ENCODE assay signal across 7 mouse cellular contexts in genomic region chr14:4855299-4855980, GRCm38 (mm10). TPM values are rescaled to one million over a fixed set of nuclear protein-coding genes. Genes with fewer than 3 reads are reported as not detected.
DNase-seq lines count a peak whose midpoint lies in the region; ATAC-seq lines count a peak whose summit lies in the region.
"Not testable (repeated sequence)": the region's sequence is repeated elsewhere in the genome, so short reads cannot be mapped to it uniquely, and the experiment has no call there.

Gene Gm3264 (plus strand): TSS chr14:4855576.

- WGBS in forebrain, embryonic 16.5 days = 14% methylated on average over 28 of the region's 59 CpGs
- WGBS in heart, embryonic 15.5 days = 6% methylated on average over 19 of the region's 59 CpGs
- WGBS in intestine, embryonic 16.5 days = 3% methylated on average over 36 of the region's 59 CpGs
- 10% methylated on average over 39 of the region's 59 CpGs for WGBS in limb, embryonic 12.5 days
- 3% methylated on average over 28 of the region's 59 CpGs for WGBS in midbrain, embryonic 11.5 days

- DNase-seq in cerebellum, postnatal 4 days (ENCODE audit: low spot score in 2 of 2) = peak; percentile 1 to 13
- peak; percentile 82 for DNase-seq in midbrain, embryonic 11.5 days (ENCODE audit: low spot score, missing footprints)
- DNase-seq in right cerebral cortex, postnatal 4 days = peak; percentile 15

- not testable (repeated sequence) for ATAC-seq in forebrain, embryonic 16.5 days; heart, embryonic 15.5 days (replicated peaks; ENCODE audit: insufficient number of reproducible peaks, insufficient read depth, low FRiP score, low read depth); intestine, embryonic 16.5 days; limb, embryonic 12.5 days (ENCODE audit: insufficient number of reproducible peaks, insufficient read depth, low FRiP score, low TSS enrichment, low read depth); midbrain, embryonic 11.5 days (ENCODE audit: low FRiP score)

- H3K9ac ChIP-seq in forebrain, embryonic 16.5 days (replicated peaks; ENCODE audit: low read depth, low read length) = peak within 1 kb of the TSS; percentile 58
- H3K9ac ChIP-seq in heart, embryonic 15.5 days = peak within 1 kb of the TSS; percentile 33; the same call in 1 of the 2 replicates
- not testable (repeated sequence) for H3K9ac ChIP-seq in intestine, embryonic 16.5 days (ENCODE audit: low read depth, low read length)
- peak within 1 kb of the TSS; percentile 50; the same call in 1 of the 2 replicates for H3K9ac ChIP-seq in limb, embryonic 12.5 days (replicated peaks)
- H3K9ac ChIP-seq in midbrain, embryonic 11.5 days (ENCODE audit: low read length) = peak within 1 kb of the TSS; percentile 52

- H3K27me3 ChIP-seq in forebrain, embryonic 16.5 days (replicated peaks; ENCODE audit: control insufficient read depth, insufficient read depth, low read length); heart, embryonic 15.5 days; intestine, embryonic 16.5 days (replicated peaks; ENCODE audit: control insufficient read depth, insufficient read depth, low read length); limb, embryonic 12.5 days; midbrain, embryonic 11.5 days (ENCODE audit: control insufficient read depth, insufficient read depth, low read length): not testable (repeated sequence)

- peak within 1 kb of the TSS; percentile 46 for H3K4me3 ChIP-seq in forebrain, embryonic 16.5 days (replicated peaks; ENCODE audit: low read length)
- H3K4me3 ChIP-seq in heart, embryonic 15.5 days = peak within 1 kb of the TSS; percentile 48
- H3K4me3 ChIP-seq in intestine, embryonic 16.5 days (ENCODE audit: low read length) = peak within 1 kb of the TSS; percentile 32
- peak within 1 kb of the TSS; percentile 40 for H3K4me3 ChIP-seq in limb, embryonic 12.5 days (replicated peaks)
- peak within 1 kb of the TSS; percentile 28 for H3K4me3 ChIP-seq in midbrain, embryonic 11.5 days (ENCODE audit: low read depth, low read length)

- peak within 1 kb of the TSS; percentile 43 for H3K4me2 ChIP-seq in forebrain, embryonic 16.5 days (ENCODE audit: low read length)
- peak within 1 kb of the TSS; percentile 67 for H3K4me2 ChIP-seq in heart, embryonic 15.5 days
- H3K4me2 ChIP-seq in intestine, embryonic 16.5 days (ENCODE audit: low read depth, low read length) = peak within 1 kb of the TSS; percentile 50
- H3K4me2 ChIP-seq in limb, embryonic 12.5 days = peak within 1 kb of the TSS; percentile 55
- H3K4me2 ChIP-seq in midbrain, embryonic 11.5 days = peak within 1 kb of the TSS; percentile 41

- H3K4me1 ChIP-seq in forebrain, embryonic 16.5 days (replicated peaks; ENCODE audit: control insufficient read depth, insufficient read depth, low read length); heart, embryonic 15.5 days (replicated peaks); intestine, embryonic 16.5 days (ENCODE audit: control insufficient read depth, insufficient read depth, low read length); limb, embryonic 12.5 days (replicated peaks); midbrain, embryonic 11.5 days (ENCODE audit: control insufficient read depth, insufficient read depth, low read length): not testable (repeated sequence)

- not testable (repeated sequence) for H3K27ac ChIP-seq in forebrain, embryonic 16.5 days (ENCODE audit: low read length); heart, embryonic 15.5 days; intestine, embryonic 16.5 days (ENCODE audit: low read length); limb, embryonic 12.5 days; midbrain, embryonic 11.5 days (ENCODE audit: low read depth, low read length)

- H3K36me3 ChIP-seq in forebrain, embryonic 16.5 days (ENCODE audit: control insufficient read depth, insufficient read depth); heart, embryonic 15.5 days; intestine, embryonic 16.5 days (ENCODE audit: control insufficient read depth, insufficient read depth, low read length); limb, embryonic 12.5 days; midbrain, embryonic 11.5 days (ENCODE audit: control insufficient read depth, insufficient read depth, low read length): not testable (repeated sequence)

- not testable (repeated sequence) for H3K9me3 ChIP-seq in forebrain, embryonic 16.5 days (ENCODE audit: control insufficient read depth, low read length); heart, embryonic 15.5 days (replicated peaks); intestine, embryonic 16.5 days (ENCODE audit: control insufficient read depth, low read length); limb, embryonic 12.5 days; midbrain, embryonic 11.5 days (ENCODE audit: control insufficient read depth, low read length)

RNA-seq across cellular contexts. Expression of gene Gm3264, which starts in this region (rescaled TPM):
- 2.2 and 4.9 TPM in 2 replicates for polyA plus RNA-seq in forebrain, embryonic 16.5 days (2015; fragmentation: Nextera tagmentation; extraction: Ambion mirVana)
- 1.0 and 1.1 TPM in 2 replicates for polyA plus RNA-seq in heart, embryonic 15.5 days (2015; fragmentation: Nextera tagmentation; extraction: Ambion mirVana)
- 0.31 TPM in 1 of 2 replicates, not detected in the other for polyA plus RNA-seq in intestine, embryonic 16.5 days (2015; fragmentation: Nextera tagmentation; extraction: Ambion mirVana)
- polyA plus RNA-seq in limb, embryonic 12.5 days (2016; fragmentation: Nextera tagmentation; extraction: Ambion mirVana) = 0.49 TPM in 1 of 2 replicates, not detected in the other
- polyA plus RNA-seq in midbrain, embryonic 11.5 days (2014; fragmentation: Nextera tagmentation; extraction: Ambion mirVana) = 0.68 and 0.75 TPM in 2 replicates

Comparison
In these comparisons a context has a peak if more than half of its experiments do, and no peak if none do; other contexts are left out.
1. Peak in DNase-seq, H3K4me3 ChIP-seq, H3K9ac ChIP-seq and H3K4me2 ChIP-seq in midbrain, embryonic 11.5 days; RNA of the gene not detected or under 1 TPM.
2. DNase-seq: peak in every context shown above with its lines; median percentile 82 in midbrain, embryonic 11.5 days; 15 in right cerebral cortex, postnatal 4 days; 7 in cerebellum, postnatal 4 days.